Mouse (Mus musculus): Measurements from ENCODE around the gene Slc12a5. TPM values are rescaled to one million over a fixed set of nuclear protein-coding genes. Genes with fewer than 3 reads are reported as not detected.

Slc12a5 gene
- total RNA-seq, 2 experiments from 2014 or later, result 0.54 to 0.93 TPM

DNA sequence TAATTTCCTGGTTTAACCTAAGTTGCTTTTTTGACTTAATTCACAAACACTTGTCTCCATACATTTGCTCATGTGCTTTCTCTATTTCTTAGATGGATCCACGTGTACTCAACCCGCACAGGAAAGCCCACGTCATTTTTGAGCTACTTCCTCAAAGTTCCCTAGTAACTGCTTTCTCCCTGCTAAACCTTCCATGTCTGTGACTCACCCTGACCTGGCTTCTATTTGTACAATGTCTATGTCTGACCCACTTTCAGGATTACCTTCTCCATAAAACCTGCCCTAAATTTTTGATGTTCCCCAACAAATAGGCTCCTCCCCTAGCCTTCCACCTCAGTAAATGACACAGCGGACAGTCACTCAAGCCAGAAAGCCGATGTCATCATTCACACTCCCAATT is 54.3 kb downstream of the Slc12a5 start:
- no peak for DNase-seq (ENCODE audit: low spot score in 2 of 2)

DNA sequence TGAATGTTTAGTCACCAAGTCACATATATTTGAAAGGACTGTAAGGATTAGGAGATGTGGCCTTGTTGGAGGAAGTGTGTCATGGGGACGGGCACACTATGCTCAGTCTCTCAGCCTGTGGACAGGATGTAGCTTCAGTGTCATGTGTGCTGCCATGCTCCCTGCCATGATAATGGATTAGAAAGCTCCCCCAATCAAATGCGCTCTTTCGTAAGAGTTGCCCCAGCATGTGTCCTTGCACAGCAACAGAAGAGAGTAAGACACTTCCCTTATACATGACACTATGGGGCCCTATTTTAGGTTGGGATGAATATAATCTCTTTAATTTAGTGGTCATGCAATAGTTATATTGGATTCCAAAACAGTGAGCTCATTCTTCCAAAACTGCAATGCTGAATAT is 59.9 kb downstream of the Slc12a5 start:
- DNase-seq (ENCODE audit: low spot score in 2 of 2), result no peak

DNA sequence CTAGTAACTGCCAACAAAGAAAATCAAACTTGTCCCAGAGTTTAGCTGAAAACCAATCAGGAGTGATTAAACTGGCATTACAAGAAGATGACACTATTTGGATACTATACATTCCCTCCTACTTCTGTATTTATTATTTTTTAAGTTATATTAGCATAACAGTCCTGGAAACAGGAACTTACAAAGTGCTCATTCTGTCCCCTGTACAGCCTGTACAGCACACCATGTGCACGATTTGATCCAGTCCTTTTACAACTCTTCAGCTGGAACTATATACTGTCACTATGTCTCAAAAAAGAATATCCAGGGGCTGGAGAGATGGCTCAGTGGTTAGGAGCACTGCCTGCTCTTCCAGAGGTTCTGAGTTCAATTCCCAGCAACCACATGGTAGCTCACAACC is 66.6 kb downstream of the Slc12a5 start:
- no peak for DNase-seq (ENCODE audit: low spot score in 2 of 2)

DNA sequence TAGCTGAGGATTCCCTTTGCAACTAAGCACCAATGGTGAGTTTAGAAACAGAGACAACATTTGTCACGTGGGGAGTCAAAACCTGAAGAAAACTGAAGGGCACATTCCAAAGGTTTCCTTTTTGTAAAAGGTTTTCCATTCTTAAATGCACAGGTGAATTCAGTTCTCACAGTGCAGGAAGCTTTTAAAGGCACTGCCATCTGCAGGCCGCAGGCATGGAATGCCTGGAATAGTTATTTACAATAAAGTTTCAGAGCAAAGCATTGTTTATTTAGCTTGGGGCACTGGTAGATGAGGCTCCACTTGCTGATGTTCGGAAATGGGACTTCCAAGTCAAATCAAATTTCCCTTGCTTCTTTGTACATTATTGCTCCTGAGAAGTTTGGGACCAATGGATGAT is 71.9 kb downstream of the Slc12a5 start:
- no peak for DNase-seq (ENCODE audit: low spot score in 2 of 2)

DNA sequence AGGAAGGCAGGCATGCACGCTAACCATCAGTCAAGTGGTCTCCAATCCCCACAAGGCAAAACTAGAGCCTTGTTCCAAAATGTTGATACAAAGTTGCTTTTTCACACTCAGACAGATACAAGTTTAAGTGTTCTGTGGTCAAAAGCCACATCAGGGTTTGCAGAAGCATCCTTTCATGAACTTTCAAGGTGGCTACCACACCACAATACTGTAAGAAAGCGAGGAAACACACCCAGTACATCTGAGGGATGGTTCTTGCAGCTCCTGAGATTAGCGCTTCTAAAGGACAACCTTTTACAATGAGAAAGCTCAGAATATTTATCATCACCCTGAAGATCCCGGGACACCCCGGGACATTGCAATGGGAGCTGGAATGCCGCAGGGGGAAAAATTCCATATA is 72.7 kb downstream of the Slc12a5 start:
- DNase-seq (ENCODE audit: low spot score in 2 of 2), result no peak

DNA sequence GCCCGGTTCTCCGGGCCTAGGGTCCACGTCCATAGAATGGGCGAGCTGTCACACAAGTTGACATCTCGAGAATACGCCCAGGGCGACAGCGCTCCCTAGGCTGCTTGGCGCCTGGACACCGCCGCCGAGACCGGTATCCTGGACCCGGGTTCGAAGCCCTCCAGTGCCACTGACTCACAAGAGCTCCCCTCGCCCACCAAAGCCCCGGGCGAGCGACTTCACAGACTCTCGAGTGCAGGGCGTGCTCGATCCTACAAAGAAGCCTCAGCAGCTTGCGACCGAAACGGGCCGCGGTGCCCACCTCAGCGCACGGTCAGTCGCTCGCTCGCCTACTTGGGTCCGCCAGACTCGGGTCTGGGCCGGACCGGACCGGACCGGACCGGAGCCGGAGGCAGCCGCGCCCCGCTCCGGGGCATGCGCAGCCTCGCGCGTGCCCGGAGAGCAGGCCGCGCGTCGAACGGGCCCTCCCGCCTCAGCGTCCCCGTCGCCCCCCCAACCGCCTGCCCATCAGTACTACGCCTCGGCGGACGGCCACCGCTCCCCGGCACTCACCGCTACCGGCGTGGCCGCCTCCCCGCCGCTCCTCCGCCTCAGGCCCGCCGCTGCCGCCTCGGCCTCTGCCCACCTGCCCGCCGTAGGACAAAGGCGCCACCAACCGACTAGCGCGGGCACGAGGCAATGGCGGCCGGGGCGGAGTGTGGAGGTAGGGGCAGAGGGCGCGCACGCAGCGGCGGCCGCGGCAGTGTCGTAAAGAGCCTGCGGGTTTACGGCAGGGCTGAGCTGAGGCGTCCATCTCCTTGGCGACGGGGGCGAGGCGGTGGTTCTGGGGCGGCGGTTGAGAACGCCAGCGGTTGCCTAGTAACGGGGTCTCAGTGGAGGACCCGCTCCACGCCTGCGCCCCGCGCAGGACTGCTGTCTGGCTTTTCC is 73.8 kb downstream of the Slc12a5 start, which contains the start of gene Ncoa5:
Gene Ncoa5 (minus strand): TSS at position 737 of the 927 bp plus-strand sequence.
- peak; percentile 97 to 98 for DNase-seq (ENCODE audit: low spot score in 2 of 2)

DNA sequence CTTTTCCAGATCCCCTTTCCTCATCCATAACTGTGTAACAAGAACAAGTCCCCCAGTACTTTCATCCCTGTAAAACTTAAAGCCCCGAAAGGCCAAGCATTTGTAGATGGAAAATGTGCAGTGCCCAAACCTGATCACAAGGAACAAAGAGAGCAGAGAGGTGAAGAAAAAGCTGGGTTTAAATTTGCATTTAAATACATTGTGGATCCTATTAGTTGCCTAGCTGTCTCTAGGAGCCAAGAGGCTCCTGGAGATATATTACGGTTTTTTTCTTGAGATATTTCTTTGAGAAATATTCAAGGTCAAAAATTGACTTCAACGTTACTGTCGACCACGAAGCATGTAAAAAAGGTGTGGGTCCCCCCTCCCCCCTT is 74.4 kb downstream of the Slc12a5 start:
- no peak for DNase-seq (ENCODE audit: low spot score in 2 of 2)

DNA sequence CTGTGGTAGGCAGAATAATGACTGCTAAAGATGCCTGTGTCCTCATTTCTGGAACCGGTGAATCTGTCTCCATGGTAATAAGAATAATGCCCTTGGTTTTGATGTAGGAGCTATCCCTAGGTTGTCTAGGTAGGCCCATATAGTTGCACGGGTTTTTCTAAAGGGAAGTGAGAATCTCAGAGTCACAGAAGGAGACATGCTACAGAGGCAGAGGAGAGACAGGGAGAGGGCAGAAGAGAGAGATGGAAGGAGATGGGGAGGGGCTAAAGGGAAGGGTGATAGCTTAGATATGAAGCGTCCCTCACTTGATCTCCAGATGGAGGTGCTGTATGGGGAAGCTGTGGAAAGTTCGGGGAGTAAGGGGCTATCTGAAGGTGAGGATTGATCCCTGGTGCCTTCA is 76.8 kb downstream of the Slc12a5 start:
- no peak for DNase-seq (ENCODE audit: low spot score in 2 of 2)

DNA sequence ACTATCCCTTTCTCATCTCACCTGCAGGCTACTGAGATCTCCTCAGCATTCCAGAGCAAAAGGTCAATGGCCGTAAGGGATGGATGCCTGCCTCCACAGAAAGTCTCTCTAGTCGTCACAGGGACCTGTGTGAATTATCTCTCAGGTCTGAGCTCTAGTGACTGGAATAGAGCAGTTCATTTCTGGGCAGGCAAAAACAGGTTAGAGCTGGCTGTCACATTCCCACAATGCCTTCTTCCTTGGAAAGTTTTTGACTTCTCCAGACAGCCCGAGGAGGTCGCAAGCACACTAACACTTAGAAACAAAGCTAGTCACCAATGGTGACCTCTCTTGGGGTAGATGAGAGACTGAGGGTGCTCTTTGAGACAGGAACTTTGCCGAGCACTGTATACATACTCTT is 81.5 kb downstream of the Slc12a5 start:
- no peak for DNase-seq (ENCODE audit: low spot score in 2 of 2)

DNA sequence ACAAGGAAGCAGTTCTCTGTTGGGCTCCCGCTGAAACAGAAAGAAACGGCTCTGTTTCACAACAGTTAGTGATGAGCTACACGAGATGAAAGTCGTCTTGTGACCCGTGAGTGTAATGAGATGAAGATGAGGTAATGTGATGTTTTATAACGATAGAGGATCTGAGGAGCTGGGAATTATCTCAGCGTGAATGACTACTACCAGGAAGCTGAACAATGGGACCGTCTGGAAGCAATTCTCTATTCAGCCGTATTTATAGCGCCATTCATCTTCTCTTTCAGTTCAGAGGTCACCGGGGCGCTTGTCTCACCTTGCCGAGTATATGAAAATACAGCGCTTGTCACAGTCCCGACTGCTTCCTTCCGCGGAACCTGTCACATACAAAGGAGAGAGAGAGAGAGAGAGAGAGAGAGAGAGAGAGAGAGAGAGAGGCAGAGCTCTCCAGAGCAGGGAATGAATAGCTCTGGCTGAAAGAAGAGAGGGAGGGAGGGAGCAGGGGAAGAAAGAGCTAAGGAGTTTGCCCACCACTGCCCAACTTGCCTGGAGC is 82.6 kb downstream of the Slc12a5 start:
- DNase-seq (ENCODE audit: low spot score in 2 of 2), result no peak

DNA sequence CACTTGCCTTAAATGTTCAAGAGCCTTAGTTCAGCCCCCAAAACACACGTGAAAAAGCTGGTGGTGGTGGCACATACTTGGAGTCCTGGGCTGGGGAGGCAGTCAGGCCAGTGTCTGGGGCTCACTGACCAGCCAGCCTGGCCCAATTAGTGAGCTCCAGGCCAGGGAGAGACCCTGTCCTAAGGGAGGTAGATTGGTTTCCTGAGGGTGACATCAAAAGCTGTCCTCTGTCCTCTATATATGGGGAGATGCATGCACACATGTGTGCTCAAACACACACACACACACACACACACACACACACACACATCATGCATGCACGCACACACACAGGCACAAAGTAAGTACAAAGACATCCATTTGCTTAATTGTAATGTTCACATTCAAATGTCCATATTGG is 83.1 kb downstream of the Slc12a5 start:
- DNase-seq (ENCODE audit: low spot score in 2 of 2), result no peak

DNA sequence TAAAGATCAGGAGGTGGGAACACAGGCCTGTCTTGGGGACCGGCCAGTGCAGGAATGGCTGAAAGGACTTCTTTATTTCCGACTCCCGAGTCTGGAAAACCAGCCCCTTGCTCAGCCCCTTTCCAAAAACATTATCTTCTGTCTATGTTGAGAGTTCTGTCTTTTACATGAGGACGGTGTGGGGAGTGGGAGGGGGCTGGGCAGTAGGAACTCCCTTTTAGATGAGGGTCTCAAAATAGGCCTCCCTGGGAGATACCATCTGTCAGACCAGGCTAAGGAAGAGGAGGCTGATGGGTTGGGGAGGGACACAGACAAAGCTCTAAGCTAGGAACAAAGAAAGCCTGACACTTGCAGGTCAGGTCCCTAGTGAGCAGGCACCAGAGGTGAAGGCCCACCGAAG is 88.4 kb downstream of the Slc12a5 start:
- no peak for DNase-seq (ENCODE audit: low spot score in 2 of 2)

Other genes with a start within 250 kb of the Slc12a5 start
- not detected for gene Spint5, start 245.5 kb upstream of the Slc12a5 start, total RNA-seq (2021)
- gene Wfdc3, start 214.9 kb upstream of the Slc12a5 start, total RNA-seq (2021), result not detected
- gene Dnttip1, start 214.8 kb upstream of the Slc12a5 start, total RNA-seq (2021), result 10 to 100 TPM; 40.8 to 40.9 TPM
- gene Ube2c, start 190.9 kb upstream of the Slc12a5 start, total RNA-seq (2021), result 10 to 100 TPM; 26.8 to 34.0 TPM
- over 10,000 TPM; 10,138 to 10,688 TPM for gene Tnnc2, start 180.8 kb upstream of the Slc12a5 start, total RNA-seq (2021)
- 10 to 100 TPM; 23.4 to 24.6 TPM for gene Snx21, start 175.0 kb upstream of the Slc12a5 start, total RNA-seq (2021)
- 10 to 100 TPM; 12.8 to 14.0 TPM for gene Acot8, start 155.9 kb upstream of the Slc12a5 start, total RNA-seq (2021)
- 1 to 10 TPM; 1.5 to 1.6 TPM for gene Zswim3, start 155.7 kb upstream of the Slc12a5 start, total RNA-seq (2021)
- 1 to 10 TPM; 4.7 to 5.9 TPM for gene Zswim1, start 138.1 kb upstream of the Slc12a5 start, total RNA-seq (2021)
- gene Spata25, start 132.3 kb upstream of the Slc12a5 start, total RNA-seq (2021), result 1 to 10 TPM; 1.2 to 1.9 TPM
- gene Ctsa, start 127.9 kb upstream of the Slc12a5 start, total RNA-seq (2021), result 10 to 100 TPM; 75.0 to 82.3 TPM
- 10 to 100 TPM; 38.5 to 41.9 TPM for gene Neurl2, start 127.3 kb upstream of the Slc12a5 start, total RNA-seq (2021)
- gene Pltp, start 103.1 kb upstream of the Slc12a5 start, total RNA-seq (2021), result 10 to 100 TPM in 1 of 2 experiments, 1 to 10 TPM in 1; 9.5 to 15.5 TPM
- 10 to 100 TPM; 42.1 to 43.3 TPM for gene Pcif1, start 81.5 kb upstream of the Slc12a5 start, total RNA-seq (2021)
- 10 to 100 TPM; 11.7 to 14.3 TPM for gene Zfp335, start 49.0 kb upstream of the Slc12a5 start, total RNA-seq (2021)
- gene Mmp9, start 20.0 kb upstream of the Slc12a5 start, total RNA-seq (2021), result 1 to 10 TPM in 1 of 2 experiments, under 1 TPM in 1; 0.93 to 1.1 TPM
- gene Ncoa5, start 74.1 kb downstream of the Slc12a5 start, total RNA-seq (2021), result 10 to 100 TPM; 31.4 to 34.4 TPM
- 1 to 10 TPM; 1.8 to 2.3 TPM for gene Cd40, start 94.8 kb downstream of the Slc12a5 start, total RNA-seq (2021)
- gene 1700025C18Rik, start 129.9 kb downstream of the Slc12a5 start, total RNA-seq (2021), result not detected